Mouse (Mus musculus): ENCODE measurements around the gene Ccl20.
A peak's percentile ranks its signal among the peaks of the same experiment; 100 is the strongest.

Gene Ccl20

GRCm38 (mm10) chr1:83141510-83141909 lies 24.9 kb downstream of the Ccl20 start:
- no peak for DNase-seq

DNA sequence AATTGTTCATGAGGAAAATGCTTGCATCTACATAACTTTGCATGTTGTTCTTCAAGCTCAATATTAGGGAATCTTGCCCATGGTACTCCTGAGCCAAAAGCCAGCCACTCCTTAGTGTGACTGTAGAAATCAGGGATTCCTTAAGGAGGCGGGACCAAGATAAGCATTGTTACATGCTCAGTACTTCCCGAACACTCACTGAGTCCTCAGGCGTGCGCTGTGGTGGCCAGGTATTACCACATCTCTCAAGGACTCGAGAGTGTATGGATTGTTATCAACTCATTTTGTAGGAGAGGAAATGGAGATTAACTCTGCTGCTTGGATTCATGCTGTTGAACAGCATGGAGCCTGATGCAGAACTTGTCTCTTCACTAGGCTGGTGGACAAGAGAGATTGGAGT lies 25.5 kb downstream of the Ccl20 start:
- no peak for DNase-seq

DNA sequence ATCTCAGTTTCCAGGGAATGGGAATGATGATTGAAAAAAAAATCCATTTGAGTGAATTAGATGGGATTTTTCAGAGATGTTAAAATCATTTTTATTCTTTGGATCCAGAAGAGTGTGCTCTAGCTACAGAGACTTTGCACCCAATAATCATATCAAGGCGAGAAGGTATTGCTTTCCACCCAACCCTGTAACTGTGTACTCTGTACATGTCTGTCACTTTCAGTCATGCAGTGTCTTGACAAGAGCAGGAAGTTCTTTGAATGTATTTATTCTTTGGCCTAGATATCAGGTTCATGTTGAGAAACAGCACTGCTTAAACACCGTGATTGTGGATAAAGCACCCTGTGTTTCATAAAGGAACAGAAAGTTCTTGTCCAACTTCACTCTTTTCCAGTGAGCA lies 30.0 kb downstream of the Ccl20 start:
- DNase-seq = no peak

DNA sequence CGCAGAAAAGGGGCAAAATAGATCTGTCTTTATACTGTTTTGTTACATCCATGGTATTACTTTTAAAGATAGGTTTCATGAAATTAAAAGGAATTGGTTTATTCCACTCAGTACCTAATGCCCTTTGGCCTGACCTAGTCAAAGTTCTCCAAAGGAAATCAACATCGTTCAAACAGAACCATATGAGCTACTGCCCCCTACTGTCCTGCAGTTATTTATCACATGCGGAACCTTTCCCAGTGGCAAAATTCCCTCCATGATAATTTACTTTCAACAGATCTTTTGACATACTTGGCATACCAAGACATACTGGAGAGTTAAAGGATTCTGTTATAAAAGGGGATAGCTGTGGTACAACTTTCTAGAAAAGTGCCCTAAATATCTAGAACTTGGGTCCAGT lies 33.7 kb downstream of the Ccl20 start:
- DNase-seq = no peak

DNA sequence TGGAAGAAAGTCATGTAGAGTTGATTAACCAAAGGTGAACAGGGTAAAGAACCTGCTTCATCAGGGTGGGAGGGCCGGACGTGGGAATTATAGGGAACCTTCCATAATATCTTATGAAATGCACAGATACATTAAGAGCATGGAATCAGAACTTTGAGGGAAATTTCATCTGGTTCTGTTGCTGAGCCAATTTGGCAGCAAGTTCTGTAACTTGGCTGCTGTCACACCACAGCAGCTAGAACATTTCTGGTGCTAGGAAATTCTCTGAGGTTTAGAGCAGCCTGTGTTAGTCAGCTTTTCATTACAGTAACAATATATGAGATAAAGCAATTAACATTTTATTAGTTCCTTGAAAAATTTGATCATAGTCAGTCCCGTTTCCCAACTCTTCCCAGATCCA lies 36.4 kb downstream of the Ccl20 start:
- peak; percentile 32 to 34 for DNase-seq

- DNase-seq = no peak
Measured at GRCm38 (mm10) chr1:83156876-83157275, 40.3 kb downstream of the Ccl20 start.

GRCm38 (mm10) chr1:83159603-83160002 lies 43.0 kb downstream of the Ccl20 start, which contains the start of gene Daw1:
Gene Daw1 (plus strand): TSS chr1:83159752.
- DNase-seq = peak; percentile 86 to 91

DNA sequence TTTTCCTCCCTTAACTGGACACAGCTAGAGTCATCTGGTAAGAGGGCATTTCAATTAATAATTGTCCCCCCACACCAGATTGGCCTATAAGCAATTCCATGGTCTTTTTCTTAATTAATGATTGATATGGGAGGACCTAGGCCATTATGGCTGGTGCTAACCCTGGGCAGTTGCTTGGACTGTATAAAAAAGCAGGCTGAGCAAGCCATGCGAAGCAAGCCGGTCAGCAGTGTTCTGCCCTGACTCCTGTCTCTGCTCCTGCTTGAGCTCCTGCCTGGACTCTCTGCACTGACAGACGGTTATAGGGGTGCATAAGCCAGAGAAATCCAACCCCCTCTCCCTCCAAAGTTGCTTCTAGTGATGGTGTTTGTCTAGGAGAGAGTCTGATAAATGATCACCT lies 45.1 kb downstream of the Ccl20 start:
- DNase-seq = peak; percentile 31 to 58

DNA sequence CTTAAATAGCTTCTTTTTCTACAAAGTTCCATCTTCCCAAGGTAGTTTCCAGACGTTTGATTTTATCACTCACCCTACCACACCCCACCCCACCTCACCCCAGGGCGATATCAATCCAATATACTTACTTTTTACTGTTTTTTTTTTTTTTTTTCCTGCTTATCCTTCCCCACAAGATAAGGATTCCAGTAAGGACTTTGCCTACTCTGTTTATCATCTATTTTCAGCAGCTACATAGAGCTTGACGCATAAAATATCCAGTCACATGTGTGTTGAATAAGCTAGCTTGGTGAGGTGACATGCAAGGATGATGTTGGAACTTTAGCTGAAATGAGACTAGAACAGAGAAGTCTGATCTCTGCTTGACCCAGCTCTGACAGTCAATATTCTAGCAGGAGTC lies 47.5 kb downstream of the Ccl20 start:
- no peak for DNase-seq
